Mouse (Mus musculus) urinary bladder, postnatal 25 days (tissue): ENCODE measurements around the gene Acsl3.

Experiments
- DNase-seq: peaks from one replicate; pipeline ENCODE4 v3.0.0; 2022; ENCODE audit warnings: low spot score

Acsl3 gene

DNA sequence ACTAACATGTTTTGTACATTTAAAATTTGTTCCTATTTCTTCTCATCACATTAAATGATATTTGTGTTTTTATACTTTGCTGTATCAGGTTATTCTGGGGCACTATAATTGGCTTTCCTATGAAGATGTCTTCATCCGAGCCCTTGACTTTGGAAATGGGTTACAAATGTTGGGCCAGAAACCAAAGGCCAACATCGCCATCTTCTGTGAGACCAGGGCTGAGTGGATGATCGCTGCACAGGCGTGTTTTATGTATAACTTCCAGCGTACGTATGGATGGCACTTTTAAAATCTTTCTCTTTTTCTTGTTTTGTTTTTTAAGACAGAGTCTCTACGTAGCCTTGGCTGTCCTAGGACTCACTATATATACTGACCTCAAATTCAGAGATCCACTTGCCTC is 30.5 kb downstream of the Acsl3 start:
- no peak for DNase-seq

DNA sequence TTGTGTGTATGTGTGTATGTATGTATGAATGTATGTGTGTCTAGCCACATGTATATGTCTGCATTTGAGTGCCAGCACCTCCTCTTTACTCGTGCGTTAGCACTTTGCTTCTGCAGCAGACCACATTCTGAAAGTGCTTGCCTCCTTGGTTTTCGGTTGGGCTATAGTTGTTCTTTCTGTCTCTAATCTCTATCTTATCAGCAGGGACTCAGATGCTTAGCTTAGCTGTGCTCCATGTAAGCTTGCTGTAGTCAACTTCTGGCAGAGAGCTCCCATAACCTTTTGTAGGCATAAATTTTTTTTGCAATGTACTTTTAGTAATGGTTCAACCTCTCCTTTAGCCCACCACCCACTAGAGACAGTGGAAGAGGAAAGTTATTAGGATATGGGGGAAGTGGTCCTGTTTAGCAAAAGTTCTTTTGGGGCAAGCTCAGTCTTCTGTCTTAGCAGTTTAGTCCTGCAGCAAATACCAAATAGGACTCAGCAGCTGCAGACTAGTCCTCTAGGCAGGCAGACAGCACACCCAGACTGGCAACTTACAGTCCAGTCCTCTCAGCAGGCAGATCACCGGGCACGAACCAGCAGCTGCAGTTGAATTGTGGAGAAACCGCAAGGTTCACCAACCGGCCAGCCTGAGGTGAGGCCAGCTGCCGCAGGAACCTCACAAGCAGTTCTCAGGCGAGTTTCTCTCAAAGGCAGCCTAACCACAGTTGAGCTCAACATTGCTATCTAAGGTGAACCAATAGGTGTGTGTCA is 37.1 kb downstream of the Acsl3 start:
- no peak for DNase-seq

GRCm38 (mm10) chr1:78696305-78696704 is 38.7 kb downstream of the Acsl3 start:
- no peak for DNase-seq

GRCm38 (mm10) chr1:78696903-78697302 is 39.3 kb downstream of the Acsl3 start:
- no peak for DNase-seq

- no peak for DNase-seq
Measured at GRCm38 (mm10) chr1:78698138-78698537, 40.5 kb downstream of the Acsl3 start.

GRCm38 (mm10) chr1:78701740-78702139 is 44.1 kb downstream of the Acsl3 start:
- DNase-seq: no peak

DNA sequence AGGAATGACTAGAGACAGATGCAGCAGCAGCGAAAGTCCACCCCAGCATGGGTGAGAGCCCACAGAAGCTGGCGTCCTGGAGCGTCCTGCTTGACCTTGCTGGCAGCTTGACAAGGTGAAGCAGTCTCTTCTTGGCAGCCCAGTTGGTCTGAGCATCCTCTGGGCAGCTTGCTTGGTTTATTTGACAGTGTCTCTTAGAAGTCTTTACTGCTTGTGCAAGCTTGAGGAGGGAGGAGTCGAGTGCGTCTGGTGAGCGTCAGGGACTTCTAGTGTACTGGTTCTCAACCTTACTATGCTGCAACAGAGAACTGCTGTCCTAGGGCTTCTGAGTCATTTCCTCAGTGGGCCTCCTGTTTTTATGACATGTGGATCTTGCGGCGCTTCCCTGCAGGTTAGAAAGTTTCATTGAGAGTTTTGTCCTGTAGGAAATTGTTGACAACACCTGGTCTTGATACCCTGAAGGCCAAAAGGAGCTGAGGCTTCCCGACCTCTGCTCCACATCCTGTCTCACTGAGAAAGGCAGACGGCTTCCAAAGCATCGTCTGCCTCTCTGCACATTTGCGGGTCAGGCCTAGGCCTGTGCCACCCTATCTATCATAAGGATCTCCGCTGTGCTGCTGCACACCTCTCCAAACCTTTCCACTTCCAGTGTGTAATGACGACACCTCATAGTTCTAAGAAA is 44.8 kb downstream of the Acsl3 start:
- no peak for DNase-seq

DNA sequence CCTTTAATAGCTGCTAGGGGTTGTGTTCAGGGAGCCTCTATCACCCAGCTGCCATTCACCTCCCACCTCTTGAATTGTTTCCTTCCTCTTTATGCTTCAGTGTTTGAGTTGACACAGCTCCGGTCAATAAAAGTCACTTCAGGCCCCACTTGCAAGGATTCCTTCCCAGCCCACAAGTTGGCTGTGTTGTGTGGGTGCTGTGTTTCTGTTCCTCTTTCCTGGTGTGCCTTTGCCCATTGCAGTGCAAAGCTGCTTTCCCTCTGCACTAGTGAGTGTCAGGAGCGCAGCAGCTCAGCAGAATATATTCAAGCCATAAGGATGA is 45.3 kb downstream of the Acsl3 start:
- DNase-seq: no peak

DNA sequence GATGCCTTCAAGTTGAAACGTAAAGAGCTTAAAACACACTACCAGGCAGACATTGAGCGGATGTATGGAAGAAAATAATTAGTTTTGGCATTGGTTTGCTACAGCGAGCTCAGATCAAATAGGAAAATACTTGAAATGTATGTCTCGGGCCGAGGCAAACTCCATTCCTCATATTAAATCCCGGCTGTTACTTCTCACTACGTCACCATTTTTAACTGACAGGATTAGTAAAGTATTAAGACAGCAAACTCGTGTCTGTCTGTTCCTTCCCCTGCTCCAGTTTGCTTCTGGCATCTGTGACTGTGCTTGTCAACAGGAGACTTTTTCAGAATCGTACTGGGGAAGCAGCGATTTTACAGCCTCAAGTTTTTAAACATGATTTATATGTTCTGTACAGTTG is 48.7 kb downstream of the Acsl3 start:
- DNase-seq: no peak

GRCm38 (mm10) chr1:78707280-78707679 is 49.7 kb downstream of the Acsl3 start:
- no peak for DNase-seq

GRCm38 (mm10) chr1:78710026-78710425 is 52.4 kb downstream of the Acsl3 start:
- no peak for DNase-seq

DNA sequence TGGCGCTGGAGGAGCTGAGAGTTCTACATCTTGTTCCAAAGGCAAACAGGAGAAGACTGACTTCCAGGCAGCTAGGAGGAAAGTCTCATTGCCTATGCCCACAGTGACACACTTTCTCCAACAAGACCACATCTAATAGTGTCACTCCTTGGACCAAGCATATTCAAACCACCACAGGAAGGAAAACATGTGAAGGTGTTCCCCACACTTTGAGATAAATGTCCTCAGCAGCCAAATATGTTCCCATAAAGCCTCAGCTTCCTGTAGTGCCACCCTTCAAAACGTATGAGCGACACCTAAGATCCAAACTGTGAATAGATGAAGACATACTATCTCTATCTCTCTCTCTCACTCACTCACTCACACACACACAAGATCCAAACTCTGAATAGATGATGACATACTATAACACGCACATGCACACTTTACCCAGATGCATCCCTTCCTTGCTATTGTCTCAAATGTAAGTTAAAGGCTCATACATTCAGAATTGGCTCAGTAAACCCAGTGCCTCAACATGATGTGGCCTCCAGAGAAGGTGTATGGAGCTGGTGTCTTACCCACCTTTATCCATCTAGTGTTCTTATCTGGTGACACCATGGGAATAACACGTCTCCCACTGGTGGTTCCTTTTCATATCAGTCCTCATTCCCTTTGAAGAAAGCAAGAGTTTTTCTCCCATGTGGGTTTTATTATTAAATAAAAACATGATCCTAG is 53.1 kb downstream of the Acsl3 start:
- no peak for DNase-seq

DNA sequence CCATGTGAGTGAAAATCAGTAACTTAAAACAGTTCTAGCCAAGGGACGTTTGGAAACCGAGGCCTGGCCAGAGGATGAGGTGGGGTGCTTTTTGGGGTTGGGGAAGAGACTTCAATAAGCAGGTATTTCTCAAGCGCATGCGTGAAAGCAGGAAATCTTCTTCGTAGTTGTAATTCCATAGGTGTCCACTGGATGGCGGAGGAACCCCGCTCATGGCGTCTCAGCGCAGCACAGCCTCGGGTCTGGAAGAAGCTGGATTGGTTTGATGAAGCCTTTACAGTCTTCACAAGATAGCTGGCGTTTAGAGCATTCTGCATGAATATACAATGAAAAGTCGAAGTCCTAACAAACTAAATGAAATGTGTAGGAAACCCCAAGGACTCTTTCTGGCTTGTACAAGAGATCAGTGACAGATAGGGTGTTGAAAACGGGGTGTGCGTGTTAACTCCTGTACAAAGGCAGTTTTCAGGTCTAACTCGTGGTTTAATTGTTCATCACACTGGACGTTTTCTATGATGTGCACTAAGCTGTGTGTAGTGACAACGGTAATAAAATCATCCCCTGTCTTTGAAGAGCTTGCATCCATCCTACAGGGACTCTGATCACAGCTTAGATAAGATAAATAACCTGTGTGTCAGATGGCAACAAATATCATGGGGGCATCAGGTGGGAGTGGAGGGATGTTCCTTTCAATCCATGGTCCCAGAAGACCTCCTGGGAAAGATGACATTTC is 67.0 kb downstream of the Acsl3 start:
- peak; percentile 78 for DNase-seq

- no peak for DNase-seq
Measured at GRCm38 (mm10) chr1:78725191-78725490, 67.5 kb downstream of the Acsl3 start.

- DNase-seq: no peak
Measured at GRCm38 (mm10) chr1:78725617-78726223, 68.1 kb downstream of the Acsl3 start.

DNA sequence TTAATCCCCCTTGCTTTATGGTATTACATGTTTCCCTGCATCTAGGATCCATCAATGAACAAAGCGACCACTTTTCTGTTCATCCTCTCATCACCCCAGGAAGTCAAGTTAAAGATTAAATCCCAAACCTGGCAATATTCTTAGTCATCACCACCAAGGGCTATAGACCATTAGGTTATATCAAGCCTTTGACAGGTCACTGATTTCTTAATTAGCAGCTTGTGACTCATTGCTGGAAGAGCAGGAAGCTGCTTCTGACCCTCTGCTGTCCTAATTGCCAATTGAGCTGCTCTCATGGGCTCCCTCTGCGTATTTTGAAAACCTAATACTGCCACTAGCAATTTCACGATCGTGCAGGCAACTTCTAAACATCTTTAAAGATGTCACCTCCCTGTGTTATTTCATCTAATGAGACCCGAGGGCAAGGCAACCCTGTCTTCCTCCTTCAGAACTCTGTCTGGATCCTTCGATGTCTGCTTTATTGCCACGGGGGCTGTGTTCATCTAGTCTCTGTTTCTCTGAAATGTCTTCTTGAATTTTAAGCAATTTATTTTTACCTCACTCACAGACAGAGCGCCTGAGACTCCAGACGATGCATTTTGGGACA is 72.6 kb downstream of the Acsl3 start:
- DNase-seq: no peak

DNA sequence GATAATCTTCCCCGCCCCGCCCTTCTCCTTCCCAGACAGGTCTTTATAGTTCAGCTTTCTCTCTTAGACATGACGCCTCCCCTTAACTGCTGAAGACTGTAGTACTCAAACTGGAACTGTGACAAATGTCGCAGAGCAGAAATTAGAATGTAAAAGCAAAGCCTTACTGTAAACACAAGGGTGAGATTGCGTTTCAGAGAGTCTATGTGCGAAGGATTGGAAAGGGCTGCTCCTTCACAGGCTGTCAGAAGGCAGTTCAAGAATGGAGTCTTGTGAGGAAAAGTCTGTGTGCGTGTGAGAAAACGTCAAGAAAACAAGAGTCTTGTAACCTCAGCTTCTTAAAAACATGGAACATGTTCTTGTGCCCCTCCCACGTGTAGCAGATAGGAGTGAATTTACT is 74.7 kb downstream of the Acsl3 start:
- no peak for DNase-seq

DNA sequence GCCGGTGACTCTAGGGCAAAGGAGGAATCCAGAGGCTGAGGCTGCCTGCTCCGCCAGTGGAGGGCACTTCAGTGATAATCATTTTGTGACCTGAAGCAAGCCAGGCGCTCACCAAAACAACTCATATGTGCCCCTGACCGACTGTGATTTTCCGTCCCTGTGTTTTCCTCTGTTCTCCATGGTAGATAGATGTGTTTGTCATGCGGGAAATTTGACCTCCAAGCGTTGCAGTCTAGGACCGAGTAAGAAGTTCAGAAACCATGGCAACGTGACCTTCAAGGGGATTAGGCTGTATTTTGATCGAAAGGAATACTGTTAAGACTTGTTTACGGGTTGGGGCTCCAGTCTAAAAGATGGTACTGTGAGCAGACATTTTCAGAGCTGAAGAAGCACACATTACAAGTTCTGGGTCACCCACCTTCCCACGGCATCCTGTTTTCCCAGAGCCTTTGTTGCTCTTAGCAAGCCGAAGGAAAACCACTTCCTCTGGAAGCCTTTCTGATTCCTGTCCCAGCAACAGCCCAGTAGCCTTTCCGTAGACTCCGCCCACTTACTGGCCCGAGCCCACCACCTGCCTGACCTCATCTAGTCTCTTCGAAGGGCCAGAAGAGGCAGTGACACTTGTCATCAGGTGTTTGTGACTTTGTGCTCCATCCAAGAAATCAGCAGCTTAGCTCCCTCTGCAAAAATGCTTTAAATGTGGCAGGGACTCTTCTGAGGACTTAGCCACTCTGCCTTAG is 76.8 kb downstream of the Acsl3 start:
- DNase-seq: no peak

DNA sequence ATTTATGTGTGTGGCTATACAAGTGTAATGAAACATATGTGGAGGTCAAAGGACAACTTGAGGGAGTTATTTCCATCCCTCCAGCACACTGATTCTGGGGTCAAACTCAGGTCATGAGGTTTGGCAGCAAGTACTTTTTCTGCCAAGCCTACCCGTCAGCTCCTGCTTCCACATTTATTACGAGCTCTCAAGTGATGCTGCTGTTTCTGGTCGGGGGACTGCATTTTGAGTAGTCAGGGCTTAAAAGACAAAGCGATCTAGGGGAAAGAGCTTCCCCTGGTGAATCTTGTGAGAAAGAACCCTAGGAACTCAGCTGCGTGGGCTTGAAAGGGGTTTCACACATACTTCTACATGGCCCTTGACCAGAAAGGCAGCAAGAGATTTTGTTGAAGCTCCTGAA is 80.0 kb downstream of the Acsl3 start:
- DNase-seq: no peak

DNA sequence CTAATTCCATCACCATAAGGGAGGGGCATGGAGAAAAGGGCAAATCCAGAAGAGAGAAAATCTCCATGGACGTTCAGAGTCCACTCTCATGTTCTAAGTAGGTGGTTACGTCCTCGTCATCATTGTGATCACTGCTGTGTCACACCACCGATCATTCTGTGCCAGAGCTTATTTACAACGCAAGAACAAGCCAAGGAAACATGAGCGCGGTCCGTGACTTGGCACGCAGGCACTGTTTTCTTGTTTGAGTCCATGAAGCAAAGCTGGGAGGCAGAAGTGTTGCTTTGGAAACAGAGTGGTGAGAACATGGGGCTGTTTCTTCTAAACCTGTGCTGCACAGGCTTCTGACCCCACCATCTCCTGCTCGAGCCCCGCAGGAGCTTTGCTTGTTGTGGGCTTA is 83.1 kb downstream of the Acsl3 start:
- no peak for DNase-seq

DNA sequence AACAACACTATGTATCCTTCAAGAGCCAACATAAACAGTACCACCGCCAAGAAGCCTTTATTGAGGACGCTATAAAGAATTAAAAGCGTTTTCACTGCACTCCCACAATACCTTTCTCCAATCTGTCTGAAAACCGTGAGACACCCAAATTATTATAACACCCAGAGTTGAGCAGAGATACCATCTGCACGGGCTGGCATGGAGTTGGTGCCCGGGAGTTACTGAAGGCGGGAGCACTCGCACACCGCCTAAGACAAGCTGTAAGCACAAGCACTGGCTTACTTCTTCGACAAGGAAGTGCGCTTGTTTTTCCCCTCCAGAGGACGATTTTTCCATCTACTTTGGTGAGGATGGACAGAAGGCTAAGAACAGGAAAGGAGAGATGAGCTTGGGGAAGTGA is 84.6 kb downstream of the Acsl3 start:
- no peak for DNase-seq
